Mouse (Mus musculus): ENCODE measurements at regions not wholly inside any gene's neighbourhood (a gene's known extent, or its start where the extent isn't known, plus 50 kb on each side); places are given as distances from the start of the nearest gene placed in this dataset.

DNA sequence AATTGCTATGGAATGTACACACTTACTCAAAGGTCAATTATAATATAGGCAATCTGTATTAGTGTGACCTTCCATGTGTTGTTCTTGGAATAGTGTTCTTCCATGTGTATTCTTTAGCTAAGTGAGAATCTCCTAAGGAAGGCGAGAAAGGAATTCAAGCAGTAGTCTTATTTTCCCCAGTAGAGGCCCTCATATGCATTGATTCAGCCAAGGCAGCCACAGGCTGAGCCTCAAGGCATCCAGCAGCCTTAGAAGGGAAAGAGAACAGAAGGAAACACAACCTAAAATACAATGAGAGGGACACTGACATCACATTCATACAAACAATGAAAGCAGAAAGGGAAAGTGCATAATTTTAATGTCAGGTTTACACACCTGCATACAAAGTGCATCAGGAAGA is 541.4 kb upstream of the Got2 start:
- no peak for TF ChIP-seq POLR2AphosphoS5 (IDR thresholded peaks at IDR 0.05; ENCODE audit: insufficient replicate concordance, low read depth, low read length)
- no peak for TF ChIP-seq CTCF (IDR thresholded peaks at IDR 0.05; ENCODE audit: low read depth, low read length)
- TF ChIP-seq GATA1 (IDR thresholded peaks at IDR 0.05; ENCODE audit: borderline replicate concordance, low read length) = no peak
- TF ChIP-seq TAL1 (conservative IDR thresholded peaks at IDR 0.05; ENCODE audit: low read depth, low read length) = no peak
